Mouse (Mus musculus) c-Kit-positive CD71-positive TER-119-negative erythroid progenitor cells, embryonic 14.5 days (primary cell): ENCODE measurements around the gene Dock9.
"Not testable (repeated sequence)": the region's sequence is repeated elsewhere in the genome, so short reads cannot be mapped to it uniquely, and the experiment has no call there.

Experiments
- DNase-seq: peaks from one replicate; pipeline ENCODE4 v3.0.0-alpha.2; 2013; ENCODE audit warnings: low read depth

Gene Dock9

DNA sequence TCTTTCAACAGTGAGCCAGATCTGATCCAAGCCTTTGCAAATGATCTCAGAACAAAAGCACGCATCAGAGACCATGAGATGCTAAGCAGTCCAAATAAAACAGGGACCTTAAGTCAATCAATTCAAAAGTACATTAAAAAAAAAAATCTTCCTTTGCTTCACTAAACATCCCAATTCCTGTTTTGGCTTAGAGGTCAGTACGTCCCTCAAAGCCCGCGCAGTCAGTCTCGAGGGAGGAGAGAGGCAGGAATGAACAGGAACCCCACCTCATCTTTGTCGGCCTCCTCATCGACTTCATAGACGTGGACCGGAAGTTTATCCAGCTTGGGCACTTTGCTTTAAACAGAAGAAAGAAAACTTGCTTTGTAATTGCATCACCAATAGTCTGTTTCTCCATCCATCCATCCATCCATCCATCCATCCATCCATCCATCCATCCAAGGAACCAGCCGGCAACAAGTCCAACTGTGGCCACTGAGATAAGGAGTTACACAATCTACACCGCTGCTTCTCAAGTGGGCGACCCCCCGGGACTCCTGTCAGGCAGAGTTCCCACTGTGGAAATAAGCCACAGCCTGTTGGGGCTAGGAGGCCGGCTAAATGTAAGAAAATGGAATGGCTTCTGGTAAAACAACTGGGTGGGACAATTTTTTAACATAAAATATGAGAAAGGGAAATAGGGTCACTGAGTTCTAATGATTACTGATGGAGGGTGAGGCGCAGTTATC lies 137.3 kb downstream of the Dock9 start:
- DNase-seq: no peak

- DNase-seq: no peak
These were observed 138.4 kb downstream of the Dock9 start for GRCm38 (mm10) chr14:121659061-121659824.

DNA sequence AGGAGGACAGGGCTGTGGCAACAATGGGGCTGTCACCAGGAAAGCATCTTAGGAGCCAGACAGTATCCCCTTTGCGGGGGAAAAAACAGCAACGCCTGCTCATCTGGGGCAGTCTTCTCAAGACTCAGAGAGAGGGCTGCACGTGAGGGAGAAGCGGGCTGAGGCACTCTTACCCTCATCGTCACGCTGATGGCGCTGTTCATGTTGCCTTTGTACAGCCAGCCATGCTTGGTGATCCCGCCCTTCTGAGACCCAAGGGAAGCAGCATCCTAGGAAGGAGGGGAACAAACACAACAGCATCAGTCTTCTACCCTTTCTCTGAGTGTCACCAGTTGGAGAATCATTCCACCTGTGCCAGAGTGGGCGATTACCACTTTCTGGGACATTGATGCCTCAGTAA lies 139.1 kb downstream of the Dock9 start:
- DNase-seq: no peak

DNA sequence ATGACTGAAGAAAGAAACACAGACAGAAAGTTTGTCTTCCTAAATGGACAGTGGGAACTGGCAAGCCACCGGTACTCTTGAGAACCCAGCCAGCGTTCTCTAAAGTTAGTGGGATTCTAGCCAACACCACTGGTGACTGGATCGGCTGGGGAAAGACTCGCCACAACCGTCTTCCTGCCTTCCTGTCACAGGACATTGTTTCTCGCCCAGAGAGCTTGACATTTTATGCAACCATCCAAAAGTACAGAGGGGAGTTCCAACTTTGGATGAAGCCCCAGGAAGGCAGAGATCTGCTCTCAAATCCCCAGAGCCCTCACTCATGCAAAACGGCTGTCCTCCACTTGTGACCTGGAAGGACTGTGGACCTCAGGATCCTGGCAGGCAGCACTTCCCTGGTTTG lies 140.0 kb downstream of the Dock9 start:
- DNase-seq: no peak

GRCm38 (mm10) chr14:121656912-121657311 lies 140.7 kb downstream of the Dock9 start:
- no peak for DNase-seq

DNA sequence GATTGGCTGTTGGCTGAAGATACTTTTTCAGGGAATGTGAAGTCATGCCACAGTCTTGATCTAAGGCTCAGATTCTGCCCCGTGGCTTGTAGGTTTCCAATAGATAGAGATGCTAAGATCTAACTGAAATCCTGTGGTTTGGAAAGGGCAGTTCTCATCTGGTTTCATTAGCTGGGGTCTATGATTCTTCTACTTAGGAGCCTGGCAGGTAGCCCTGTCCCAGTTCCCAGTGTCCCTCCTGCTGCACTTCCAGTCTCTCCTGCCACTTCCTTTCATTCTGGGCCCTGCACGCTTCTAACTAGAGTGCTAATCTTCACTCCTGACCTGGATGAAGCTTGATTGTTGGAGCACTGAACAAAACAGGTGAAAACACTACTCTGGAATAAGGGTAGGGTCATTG lies 142.7 kb downstream of the Dock9 start:
- no peak for DNase-seq

- DNase-seq: no peak
These were observed 143.1 kb downstream of the Dock9 start for GRCm38 (mm10) chr14:121654416-121654967.

DNA sequence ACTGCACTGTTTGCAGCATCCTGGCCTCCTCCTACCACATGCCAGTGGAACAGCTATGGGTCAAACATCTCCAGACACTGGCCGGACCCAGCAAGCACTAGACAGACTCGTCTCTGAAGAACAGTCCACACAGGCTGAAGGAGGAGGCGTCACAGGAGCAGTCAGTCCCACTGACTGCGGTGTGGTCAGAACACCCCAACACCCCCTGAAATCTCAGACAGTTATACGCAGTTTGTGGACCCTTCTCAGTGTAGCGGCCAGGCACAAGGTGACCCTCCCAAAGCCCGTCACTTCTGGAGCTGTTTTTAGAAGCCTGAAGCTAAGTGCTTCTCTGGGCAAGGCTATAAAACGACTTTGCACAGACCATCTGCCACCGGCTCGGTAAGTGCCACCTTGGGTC lies 143.9 kb downstream of the Dock9 start:
- DNase-seq: no peak

- DNase-seq: no peak
These were observed 144.4 kb downstream of the Dock9 start for GRCm38 (mm10) chr14:121653241-121653640.

GRCm38 (mm10) chr14:121648581-121649060 lies 149.0 kb downstream of the Dock9 start:
- no peak for DNase-seq

DNA sequence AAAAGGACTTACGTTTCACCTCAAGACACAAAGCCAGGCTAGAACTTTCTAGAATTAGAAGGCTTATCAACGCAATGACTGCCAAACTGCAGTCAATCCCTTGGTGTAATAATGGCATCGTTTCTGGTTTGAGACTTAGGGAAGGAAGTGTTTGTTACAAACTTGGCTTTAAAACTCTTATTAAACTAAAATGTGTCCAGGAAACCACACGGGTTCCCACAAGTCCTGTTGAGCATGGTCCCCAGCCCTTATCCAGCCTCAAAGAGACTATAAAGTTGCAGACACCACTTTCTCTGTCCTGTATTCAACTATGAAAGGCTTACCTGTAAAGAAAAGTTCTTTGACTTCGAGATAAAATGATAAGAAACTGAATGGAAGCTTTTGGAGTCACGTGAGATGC lies 149.9 kb downstream of the Dock9 start:
- no peak for DNase-seq

- no peak for DNase-seq
These were observed 151.0 kb downstream of the Dock9 start for GRCm38 (mm10) chr14:121646617-121647016.

DNA sequence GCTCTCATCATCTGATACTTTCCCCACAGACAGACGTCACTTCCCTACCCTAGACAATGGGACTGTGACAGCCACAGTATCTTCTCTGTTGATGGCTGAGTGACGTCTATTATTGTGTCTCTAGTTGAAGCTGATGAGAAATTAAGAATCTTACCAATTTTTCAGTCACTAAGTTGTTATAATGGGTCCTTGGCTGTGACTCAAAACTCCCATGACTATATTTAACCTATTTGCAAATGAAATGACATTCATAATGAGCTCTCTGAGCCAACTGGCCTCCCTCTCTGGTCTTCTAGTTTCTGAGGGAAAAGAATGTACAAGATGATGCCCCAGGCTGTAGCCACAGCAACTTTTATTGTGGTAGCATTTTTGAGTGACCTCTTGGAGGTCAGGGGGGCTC lies 153.3 kb downstream of the Dock9 start:
- no peak for DNase-seq

- no peak for DNase-seq
These were observed 156.4 kb downstream of the Dock9 start for GRCm38 (mm10) chr14:121641271-121641670.

DNA sequence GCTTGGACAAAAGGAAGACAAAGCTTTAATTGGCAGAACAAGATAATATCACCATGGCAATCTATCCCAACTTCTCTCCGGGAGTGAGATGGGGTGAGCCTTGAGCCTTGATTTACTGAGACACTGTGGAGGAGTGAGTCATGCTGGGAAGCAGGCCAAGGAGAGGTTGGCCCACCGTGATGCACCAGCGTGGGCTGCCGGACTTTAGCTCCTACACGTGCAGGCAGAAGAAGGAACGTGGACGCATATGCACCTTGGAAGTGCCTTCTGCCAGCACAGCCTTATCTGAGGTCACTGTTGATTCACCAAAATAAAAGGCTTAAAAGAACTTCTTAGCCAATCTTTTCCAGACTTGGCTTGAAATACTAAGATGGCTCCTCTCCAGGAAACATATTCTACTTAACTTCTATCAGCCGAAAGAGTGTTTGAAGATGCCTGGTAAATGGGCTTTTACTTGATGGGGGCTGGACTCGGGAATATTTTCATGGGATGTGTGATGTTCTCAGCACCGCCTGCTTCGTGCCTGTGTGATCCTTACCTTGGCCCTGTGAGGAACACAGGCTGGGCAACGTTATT lies 160.6 kb downstream of the Dock9 start:
- no peak for DNase-seq

DNA sequence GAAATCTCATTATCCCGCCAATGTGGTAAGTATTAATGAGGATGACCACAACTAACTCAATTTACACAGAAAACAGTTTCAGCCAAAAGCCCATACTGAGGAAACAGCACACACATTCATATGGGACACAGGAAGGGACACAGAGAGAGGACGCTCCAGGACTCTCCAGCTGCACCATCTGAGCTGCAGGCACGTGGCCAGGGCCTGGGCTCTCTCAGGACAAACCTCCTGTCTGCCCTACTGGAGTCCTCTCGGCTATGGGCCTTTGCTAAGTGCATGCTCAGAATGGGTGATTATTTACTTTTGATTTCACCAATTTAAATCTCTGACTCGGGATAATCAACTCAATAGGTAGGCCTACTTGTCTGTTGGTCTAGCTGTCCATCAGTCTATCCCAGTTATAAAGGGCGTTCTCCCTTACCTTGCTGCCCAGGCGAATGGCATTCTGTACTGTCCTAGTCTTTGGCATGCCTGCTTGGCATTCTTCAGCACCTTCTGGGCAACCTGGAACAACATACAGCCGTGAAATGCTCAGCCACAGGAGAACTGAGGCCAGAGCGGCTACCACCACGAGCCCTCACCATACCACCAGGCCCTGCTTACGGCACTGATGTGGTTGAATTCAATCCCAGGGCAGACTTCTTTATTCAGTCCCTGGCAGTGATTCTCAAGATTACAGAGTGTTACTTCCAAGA lies 162.8 kb downstream of the Dock9 start:
- no peak for DNase-seq

DNA sequence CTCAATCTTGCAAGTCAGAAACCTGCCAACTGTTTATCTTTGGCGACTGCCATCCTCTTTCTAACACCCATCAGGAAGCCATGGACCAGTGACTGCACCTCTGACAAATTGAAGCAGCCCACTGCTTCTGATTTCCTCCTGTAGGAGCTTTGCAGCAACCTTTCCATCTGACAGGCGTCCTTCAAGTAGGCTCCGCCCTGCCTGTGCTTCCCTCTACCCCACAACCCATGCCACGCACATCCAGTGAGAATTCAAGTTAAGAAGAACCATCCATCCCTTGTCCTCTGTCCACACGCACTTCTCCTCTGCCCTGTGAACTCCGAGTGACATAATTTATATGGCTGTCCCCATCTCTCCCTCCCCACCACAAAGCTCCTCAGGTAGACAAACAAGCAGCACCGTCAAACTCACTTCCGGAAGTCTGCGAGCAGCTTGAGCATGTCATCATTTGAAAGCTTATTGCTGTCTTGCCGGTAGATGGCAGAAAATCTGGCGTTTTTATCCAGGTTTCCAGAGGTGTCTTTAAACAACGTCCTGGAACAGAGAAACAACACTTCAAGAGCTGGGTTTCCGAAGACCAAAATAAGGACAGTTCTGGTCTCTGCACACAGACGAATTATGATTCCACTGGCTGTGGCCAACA lies 163.4 kb downstream of the Dock9 start:
- DNase-seq: no peak

DNA sequence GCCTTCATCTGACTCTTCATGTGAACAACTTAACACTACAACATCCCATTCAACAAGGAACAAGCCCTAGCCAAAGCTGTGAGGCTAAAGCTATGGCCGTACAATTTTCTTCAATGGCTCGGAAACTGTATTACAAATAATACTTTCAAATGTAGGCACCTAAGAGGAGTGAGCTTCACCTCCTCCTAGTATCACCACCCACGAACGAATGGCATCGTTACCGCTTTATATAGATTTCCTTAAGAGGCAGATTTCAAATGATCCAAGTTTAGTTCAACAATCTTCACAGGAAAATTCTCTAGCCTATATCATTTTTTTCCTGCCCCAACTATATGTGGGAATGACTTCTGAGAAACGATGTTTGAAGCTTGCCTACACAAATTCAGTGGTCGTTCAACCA lies 165.7 kb downstream of the Dock9 start:
- no peak for DNase-seq

- no peak for DNase-seq
These were observed 170.9 kb downstream of the Dock9 start for GRCm38 (mm10) chr14:121626741-121627140.

- not testable (repeated sequence) for DNase-seq
These were observed 173.6 kb downstream of the Dock9 start for GRCm38 (mm10) chr14:121623996-121624542.

DNA sequence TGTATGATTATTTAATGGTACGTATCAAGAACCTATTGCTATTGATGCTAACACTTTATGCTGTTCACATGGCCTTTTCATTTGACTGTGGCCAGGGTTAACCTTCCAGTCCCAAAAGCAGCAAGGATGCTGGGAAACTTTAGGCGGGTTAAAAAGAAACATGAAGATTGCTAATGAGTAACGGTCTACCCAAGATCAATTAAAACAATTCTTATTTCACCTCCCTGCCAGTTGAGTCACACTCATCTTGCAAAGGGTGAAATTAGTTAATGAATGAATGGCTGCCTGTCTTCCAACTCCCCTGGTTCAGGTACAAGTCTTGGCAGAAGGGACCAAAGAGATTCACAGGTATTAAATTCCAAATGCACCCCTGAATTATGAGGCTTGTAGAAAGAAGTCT lies 175.8 kb downstream of the Dock9 start:
- DNase-seq: no peak
